Mouse (Mus musculus) liver, embryonic 14.5 days (tissue): ENCODE data around the gene Capza1.

Experiments used
- CTCF ChIP-seq: IDR thresholded peaks from 2 replicates; pipeline ENCODE4 v1.5.1; 2016; ENCODE audit warnings: antibody characterized with exemption, low read depth, control low read depth
- EP300 ChIP-seq: IDR thresholded peaks from 2 replicates; pipeline ENCODE4 v1.6.1; 2016; ENCODE audit warnings: antibody characterized with exemption, low read depth

DNA sequence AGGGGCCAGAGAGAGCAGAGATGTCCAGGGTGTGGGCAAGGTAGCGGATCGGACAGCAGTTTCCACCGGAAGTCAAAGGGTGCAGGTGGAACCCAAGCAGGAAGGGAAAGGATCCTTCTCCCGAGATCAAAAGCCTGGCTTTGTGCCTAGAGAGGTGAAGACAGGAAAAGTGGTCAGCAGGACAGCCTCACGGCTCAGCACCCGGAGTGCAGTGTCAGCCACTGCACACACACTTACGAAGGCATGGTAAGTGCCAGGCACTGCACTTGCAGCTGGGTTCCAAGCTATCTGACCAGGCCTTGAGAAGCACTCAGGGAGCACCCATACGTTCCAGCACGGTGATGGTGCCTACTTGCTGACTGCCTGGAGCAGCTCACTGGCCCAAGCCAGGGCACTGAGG lies 58.8 kb downstream of the Capza1 start:
- TF ChIP-seq CTCF (no peak), EP300 (no peak)
